Mouse (Mus musculus): ENCODE results near the gene Thsd4.
"Not testable (repeated sequence)": the region's sequence is repeated elsewhere in the genome, so short reads cannot be mapped to it uniquely, and the experiment has no call there.

Thsd4 gene

GRCm38 (mm10) chr9:60309786-60310711 is 211.8 kb downstream of the Thsd4 start:
- in situ Hi-C loops (cut with MseI, MboI) = no loop called here

GRCm38 (mm10) chr9:60308182-60308581 is 213.7 kb downstream of the Thsd4 start:
- in situ Hi-C loops (cut with MseI, MboI) = no loop called here

GRCm38 (mm10) chr9:60307469-60307868 is 214.4 kb downstream of the Thsd4 start:
- in situ Hi-C loops (cut with MseI, MboI) = no loop called here

GRCm38 (mm10) chr9:60306241-60306640 is 215.6 kb downstream of the Thsd4 start:
- in situ Hi-C loops (cut with MseI, MboI) = no loop called here

- in situ Hi-C loops (cut with MseI, MboI) = no loop called here
These were observed 216.5 kb downstream of the Thsd4 start for GRCm38 (mm10) chr9:60305204-60305840.

GRCm38 (mm10) chr9:60296276-60296675 is 225.6 kb downstream of the Thsd4 start:
- in situ Hi-C loops (cut with MseI, MboI) = no loop called here

GRCm38 (mm10) chr9:60295199-60295598 is 226.6 kb downstream of the Thsd4 start:
- in situ Hi-C loops (cut with MseI, MboI) = no loop called here

GRCm38 (mm10) chr9:60293129-60293528 is 228.7 kb downstream of the Thsd4 start:
- in situ Hi-C loops (cut with MseI, MboI) = no loop called here

GRCm38 (mm10) chr9:60290780-60291179 is 231.1 kb downstream of the Thsd4 start:
- in situ Hi-C loops (cut with MseI, MboI) = no loop called here

GRCm38 (mm10) chr9:60288789-60289188 is 233.1 kb downstream of the Thsd4 start:
- in situ Hi-C loops (cut with MseI, MboI) = no loop called here

GRCm38 (mm10) chr9:60286390-60286789 is 235.5 kb downstream of the Thsd4 start:
- in situ Hi-C loops (cut with MseI, MboI) = no loop called here

GRCm38 (mm10) chr9:60285047-60285462 is 236.8 kb downstream of the Thsd4 start:
- in situ Hi-C loops (cut with MseI, MboI) = no loop called here

GRCm38 (mm10) chr9:60284318-60284717 is 237.5 kb downstream of the Thsd4 start:
- in situ Hi-C loops (cut with MseI, MboI) = no loop called here

GRCm38 (mm10) chr9:60283546-60283945 is 238.3 kb downstream of the Thsd4 start:
- in situ Hi-C loops (cut with MseI, MboI) = no loop called here

- in situ Hi-C loops (cut with MseI, MboI) = no loop called here
These were observed 240.6 kb downstream of the Thsd4 start for GRCm38 (mm10) chr9:60281281-60281680.

- in situ Hi-C loops (cut with MseI, MboI) = no loop called here
These were observed 241.1 kb downstream of the Thsd4 start for GRCm38 (mm10) chr9:60280786-60281185.

GRCm38 (mm10) chr9:60279556-60279955 is 242.3 kb downstream of the Thsd4 start:
- in situ Hi-C loops (cut with MseI, MboI) = no loop called here

- in situ Hi-C loops (cut with MseI, MboI) = no loop called here
These were observed 245.5 kb downstream of the Thsd4 start for GRCm38 (mm10) chr9:60276351-60276750.

GRCm38 (mm10) chr9:60275410-60276159 is 246.3 kb downstream of the Thsd4 start:
- in situ Hi-C loops (cut with MseI, MboI) = no loop called here

- in situ Hi-C loops (cut with MseI, MboI) = no loop called here
These were observed 247.3 kb downstream of the Thsd4 start for GRCm38 (mm10) chr9:60274503-60274902.

GRCm38 (mm10) chr9:60272345-60272744 is 249.5 kb downstream of the Thsd4 start:
- in situ Hi-C loops (cut with MseI, MboI) = not testable (repeated sequence)

GRCm38 (mm10) chr9:60271940-60272339 is 249.9 kb downstream of the Thsd4 start:
- in situ Hi-C loops (cut with MseI, MboI) = no loop called here

Measured in mouse trophoblast stem cell (cell line).